Mouse (Mus musculus): ENCODE results near the gene Slf2.
A peak's percentile ranks its signal among the peaks of the same experiment; 100 is the strongest.

Slf2 gene

DNA sequence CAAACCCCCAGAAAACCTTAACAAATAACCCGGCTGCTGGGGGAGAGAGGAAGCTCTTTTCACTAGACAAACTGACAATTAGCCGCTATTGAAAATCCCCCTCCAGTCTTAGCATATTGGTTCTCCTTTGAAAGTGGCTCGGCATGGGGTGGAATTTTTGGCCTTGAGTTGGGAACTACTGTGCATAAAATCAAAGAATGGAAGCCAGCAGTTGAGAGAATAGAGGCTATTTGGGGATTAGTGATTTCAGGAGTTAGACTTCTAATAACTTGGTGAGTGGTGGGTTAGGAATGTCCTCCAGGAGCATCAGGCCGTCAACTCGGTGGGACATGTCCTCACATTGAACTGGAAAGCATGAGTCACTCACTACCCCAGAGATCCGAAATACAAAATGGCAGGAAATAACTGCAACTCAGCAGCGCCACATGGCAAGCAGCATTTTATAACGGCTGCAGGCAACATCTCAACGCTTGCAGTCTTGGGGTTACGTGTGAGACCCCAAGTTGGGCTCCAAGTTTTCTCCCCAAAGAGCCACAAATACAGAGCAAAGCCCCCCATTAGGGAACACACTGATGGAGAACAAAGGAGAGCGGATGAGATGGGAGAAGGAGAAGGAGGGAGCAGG, 22.0 kb upstream of the Slf2 start:
- no peak for DNase-seq

DNA sequence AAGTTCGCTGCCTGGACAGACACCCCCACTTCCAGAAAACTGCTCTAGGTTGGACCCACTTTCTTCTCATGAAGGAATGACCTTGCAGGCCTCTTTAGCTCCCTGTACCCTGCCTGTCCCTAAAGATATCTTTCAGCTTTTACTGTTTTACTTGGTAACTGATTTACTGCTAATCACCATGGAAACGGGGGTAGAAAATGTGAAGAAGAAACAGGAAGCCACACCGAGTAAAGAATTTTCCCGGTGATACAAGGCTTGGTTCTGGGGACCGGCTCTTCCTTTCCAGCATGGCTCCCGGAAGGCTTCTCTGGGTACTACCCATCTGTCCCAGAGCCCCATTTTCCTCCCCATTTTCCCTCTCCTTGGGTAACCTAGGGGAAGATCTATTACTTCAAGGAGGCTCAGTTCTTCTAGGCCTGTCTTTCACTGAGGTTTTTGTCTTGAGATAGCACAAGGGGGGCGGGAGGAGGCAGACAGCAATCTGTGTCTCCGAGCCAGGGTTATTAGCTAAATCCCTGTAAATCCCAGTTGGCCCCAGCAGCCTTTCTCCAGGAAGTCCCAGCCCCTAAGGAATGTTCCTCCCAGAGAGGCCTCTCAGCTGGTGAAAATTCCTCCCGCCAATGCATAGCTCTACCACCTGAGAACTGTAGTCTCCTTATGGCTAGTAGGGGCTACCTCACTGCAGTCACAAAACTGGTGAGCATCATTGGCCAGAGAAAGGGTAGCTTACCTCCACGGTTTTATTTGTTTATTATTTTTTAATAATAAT, 16.3 kb upstream of the Slf2 start:
- no peak for DNase-seq

GRCm38 (mm10) chr19:44918171-44918570, 12.8 kb upstream of the Slf2 start:
- DNase-seq, result no peak

DNA sequence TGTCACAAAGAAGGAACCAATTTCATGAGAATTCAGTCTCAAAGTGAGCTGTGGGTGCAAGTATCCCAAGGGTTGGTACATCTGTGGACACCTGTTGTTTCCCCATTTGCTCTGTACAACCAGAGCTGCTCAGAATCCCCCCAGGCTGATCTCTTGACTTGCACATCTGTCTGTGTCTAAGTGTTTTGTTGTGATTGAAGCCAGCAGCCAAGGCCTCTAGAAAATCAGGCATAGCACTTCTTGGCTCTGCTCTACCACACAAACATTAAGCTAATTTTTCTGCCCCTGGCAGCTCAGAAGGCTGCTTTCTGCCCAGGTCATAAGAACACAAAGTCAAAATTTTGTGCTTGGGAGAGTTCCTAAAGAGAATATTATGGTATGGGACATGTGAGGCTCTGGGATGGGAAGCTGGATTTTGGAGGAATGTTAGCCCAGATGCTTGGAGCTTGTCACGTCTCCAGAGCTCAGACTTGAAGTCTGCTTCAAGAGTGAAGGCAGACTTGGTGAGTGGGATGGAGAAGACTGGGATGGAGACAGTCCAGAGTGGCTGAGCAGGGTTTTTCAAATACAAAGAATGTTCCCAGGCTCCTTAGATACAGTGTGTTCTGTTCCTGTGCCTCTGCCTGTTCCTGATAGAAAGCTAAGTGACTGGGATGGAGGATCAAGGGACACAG, 9.3 kb upstream of the Slf2 start:
- DNase-seq, result no peak

GRCm38 (mm10) chr19:44922521-44922920, 8.4 kb upstream of the Slf2 start:
- no peak for DNase-seq

- no peak for DNase-seq
Observed at GRCm38 (mm10) chr19:44924699-44925098, 6.3 kb upstream of the Slf2 start.

DNA sequence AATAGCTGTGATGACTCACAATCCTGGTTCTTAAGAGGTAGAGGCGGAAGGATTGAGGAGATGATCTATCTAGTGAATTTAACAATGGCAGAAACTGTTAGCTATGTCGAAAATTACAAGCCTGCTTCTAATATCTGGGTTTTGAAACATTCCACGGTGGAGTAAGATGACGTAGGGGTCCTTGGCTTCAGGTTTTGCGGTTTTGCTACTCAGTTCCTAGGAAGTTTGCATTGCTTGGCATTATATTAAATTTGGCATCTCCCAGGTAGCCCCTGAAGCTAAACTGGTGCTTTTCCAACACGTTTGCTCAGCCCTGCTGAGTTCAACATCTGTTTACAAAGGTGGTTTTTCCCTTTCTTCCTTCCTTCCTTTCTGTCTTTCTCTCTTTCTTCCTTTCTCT, 4.2 kb upstream of the Slf2 start:
- no peak for DNase-seq

DNA sequence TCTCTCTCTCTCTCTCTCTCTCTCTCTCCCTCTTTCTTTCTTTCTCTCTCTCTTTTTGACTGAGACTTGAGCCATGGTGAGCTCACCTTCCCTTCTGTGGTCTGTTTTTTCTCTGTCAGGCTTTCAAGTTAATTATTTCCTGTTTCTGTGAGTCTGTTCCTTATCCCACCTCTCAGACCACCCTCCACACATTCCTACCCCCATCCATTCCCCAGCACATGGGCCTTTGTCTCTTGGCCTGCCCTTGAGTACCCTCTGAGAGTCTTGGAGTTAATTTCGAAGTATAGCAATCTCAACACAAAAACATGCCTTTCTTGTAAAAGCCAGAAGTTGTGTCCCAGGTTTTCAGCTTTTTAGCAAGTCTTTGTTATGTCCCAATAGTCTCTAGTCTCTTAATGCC, 3.7 kb upstream of the Slf2 start:
- DNase-seq, result no peak

DNA sequence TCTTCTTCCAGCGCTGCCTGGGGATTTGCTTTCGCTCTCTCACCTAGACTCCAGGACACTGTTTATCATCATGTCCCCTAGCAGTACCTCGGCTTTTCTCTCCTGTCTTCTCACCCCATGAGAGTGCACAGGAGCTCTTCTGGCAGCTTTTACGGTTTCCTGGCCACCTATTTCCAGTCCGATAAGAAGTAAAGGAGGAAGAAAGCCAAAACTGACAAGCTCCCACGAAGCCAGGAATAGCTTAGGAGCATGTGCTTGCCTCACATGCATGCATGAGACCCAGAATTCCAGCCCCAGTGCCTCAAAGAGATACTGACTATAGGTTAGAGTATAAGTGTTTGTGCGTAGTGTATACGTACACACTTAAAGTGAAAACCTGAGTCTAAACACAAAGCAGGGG, 2.8 kb upstream of the Slf2 start:
- DNase-seq, result no peak

DNA sequence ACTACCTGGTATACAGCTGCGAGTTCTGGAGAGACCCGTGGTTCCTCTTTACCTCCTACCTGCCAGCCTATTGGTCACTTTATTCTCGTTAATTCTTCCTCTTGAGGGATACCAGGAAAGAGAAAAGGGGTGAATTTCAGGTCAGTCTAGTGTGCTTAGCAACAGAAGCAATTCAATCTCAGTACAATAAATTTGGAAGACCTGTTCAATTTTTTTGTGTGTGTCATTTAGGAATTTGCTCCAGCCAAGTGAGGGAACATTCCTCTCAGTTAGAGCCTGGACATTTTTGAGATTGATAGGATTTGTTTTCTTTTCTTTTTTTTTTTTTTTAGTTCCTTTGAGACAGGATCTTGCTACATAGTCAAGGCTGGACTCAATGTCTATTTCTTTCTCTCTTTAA, 1.7 kb upstream of the Slf2 start:
- DNase-seq, result no peak

GRCm38 (mm10) chr19:44929663-44930062, 1.3 kb upstream of the Slf2 start:
- no peak for DNase-seq

DNA sequence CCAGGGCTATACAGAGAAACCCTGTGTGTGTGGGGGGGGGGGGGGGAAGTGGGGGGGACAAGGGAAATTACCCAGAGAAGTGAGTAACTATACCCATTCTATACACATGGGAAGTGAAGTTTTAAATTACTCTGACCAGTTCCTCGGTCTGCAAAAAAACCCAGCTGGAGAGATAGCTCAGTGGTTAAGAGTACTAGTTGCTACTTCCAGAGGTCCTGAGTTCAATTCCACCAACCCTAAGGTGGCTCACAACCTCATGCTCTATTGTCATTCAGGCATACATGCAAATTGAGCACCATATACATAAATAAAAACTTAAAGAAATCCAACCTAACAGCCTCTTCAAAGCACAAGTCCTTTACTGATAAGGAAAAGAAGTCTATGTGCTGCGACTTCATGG, 829 bp upstream of the Slf2 start:
- no peak for DNase-seq

DNA sequence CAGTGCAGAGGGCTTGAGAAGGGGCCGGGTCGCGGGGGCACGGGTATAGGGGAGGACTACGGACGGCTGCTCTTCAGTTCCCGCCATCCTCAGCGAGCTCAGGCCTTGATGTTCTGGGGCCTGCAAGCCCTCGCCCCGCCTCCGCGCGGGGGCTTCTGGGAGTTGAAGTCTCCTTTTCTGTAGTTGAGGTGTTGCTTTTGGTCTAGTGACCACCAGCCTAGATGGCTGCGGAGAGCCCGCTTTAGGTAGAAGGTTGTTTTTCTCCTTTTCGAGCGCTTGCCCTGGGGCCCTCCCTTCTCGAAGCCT, 456 bp downstream of the Slf2 start:
- peak; percentile 93 for DNase-seq

DNA sequence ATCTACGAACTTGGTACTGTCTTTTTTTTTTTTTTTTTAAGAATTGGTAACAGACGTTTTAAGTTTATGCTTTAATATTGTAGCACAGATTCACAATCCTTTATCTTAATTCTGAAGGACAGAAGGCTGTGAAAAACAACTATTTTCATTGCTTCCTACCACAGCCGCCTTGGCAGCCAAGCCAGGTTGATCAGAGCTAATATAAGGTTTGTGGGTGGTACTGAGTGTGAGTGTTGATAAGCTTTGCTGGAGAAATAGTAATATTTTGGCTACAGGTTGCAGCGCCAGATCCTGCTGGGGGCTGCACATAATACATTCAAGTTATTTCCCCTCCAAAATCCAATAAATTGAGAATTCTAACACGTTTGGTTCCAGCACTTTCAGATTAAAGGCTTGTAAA, 1.1 kb downstream of the Slf2 start:
- no peak for DNase-seq

DNA sequence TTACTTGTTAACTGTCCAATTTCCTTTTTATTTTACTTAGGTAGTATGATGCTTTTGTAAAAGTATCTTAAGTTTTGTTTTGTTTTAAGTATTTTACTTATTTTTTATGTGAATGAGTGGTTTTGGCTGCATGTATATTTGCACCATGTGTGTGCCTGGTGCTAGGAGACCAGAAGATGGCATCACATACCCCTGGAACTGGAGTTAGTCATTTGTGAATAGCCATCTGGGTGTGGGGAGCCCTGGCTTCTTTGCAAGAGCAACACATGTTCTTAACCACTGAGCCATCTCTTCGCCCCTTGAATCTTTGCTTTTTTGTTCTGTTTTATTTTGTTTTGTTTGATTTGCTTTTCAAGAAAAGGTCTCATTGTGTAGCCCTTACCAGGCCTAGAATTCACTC, 2.2 kb downstream of the Slf2 start:
- DNase-seq, result no peak

- no peak for DNase-seq
Observed at GRCm38 (mm10) chr19:44959633-44960032, 28.7 kb downstream of the Slf2 start.

DNA sequence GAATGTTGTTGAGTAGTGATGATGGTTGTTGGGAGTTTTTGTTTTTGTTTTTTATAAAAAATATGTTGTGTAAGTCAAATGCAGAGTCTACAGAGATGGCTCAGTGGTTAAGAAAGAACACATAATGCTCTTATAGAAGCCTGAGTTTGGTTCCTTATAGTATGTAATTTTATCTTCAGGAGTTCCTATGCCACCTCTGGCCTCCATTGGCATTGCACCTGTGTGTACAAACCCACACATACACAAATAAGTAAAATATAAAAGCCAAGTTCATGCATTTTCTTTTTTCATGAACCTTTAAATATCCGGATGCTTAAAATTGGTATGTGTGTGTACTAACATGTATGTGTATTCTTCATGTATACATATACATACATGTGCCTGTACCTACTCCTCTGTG, 35.0 kb downstream of the Slf2 start:
- DNase-seq, result no peak

DNA sequence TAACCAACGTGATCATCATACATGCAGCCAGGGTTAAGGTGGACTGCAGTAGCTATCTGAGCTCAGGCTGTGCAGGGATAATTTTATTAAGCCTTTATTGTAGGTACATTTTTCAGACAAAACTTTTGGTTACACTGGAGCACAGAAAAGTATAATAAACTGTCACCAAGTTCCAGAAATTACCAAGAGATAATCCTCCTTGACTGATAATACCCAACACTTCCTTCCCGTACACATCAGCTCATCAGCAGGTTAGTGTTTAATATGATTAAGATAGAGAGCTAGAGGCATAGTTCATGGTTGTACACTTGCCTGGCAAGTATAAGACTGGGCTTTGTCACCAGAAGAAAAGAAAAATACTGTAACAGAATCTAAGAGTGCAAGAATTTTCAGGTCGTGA, 37.4 kb downstream of the Slf2 start:
- no peak for DNase-seq

GRCm38 (mm10) chr19:44976636-44977035, 45.7 kb downstream of the Slf2 start:
- no peak for DNase-seq

DNA sequence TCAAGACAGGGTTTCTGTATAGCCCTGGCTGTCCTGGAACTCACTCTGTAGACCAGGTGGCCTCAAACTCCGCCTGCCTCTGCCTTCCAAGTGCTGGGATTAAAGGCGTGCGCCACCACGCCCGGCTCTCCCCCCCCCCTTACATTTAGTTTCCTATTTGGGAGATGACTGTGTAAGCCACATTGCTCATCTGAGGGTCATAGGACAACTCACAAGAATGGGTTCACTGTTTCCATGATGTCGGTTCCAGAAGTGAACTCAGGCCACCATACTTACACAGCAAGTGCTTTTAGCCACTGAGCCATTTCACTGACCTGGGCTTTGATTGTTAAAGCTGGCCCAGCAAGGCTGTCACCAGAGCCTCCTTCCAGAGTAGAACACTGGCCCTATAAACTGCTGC, 46.2 kb downstream of the Slf2 start:
- DNase-seq, result no peak

DNA sequence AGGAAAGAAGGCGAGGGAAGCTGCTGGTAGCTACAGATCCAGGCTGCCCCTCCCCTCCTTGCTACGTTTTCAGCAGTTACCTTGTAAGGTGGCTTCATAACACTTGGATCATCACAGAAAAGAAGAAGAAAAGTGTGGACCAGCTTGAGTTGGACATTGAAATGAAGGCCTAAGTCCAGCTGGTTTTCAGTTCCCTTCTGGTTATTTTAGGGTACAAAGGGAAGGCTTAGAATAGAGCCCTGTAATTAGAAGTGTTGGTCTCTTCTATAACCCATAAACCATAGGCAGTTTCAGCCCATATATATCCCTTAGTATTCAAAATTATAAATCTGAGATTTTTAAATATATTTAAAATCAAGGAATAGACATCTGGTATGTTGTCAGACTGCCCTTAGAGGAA, 49.8 kb downstream of the Slf2 start:
- DNase-seq, result no peak

DNA sequence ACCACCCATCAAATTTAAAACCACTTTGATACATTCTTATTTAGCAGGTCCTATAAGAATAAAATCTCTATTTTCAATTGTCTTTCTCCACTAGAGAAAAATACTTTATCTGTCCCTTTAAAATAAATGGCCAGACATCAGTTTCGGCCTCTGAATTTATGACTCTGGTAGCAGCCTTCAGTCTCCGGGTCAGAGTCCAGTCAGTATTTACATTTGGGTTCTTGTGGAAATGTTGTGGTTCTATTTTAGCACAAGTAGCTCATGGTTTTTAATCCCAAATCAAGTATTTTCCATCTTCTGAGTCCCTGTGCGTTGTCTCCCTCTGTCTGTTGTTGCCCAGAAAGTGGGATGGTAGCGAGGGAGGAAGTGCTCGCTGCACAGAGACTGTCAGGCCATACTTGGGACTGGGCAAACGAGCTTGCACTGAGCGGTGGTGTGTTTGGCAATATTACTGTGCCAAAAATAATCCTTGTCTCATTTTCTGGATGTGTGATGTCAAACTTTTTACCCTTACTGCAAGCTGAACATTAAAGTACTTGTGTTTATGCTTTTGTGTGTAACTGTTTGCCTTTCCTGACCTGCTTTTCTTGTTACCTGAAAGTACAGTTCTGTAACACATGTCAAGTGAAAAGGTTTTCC, 51.6 kb downstream of the Slf2 start:
- no peak for DNase-seq

DNA sequence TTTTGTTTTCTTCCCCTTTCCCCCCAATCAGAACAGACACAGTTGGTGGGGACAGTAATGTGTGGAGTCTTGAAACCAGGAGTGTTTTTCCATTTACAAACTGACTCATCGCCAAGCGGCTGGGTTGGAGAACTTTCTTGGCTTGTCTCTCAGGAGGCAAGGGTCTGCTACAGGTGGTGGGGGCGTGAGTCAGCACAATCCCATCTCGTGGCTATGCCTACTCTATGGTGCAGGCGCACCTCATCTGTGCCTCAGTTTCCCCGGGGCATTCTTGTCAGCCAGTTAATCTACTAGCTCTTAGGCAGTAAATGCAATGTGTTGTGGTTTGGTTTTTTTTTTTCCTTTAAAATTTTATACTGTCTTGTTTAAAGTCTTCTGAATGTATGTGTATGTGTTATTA, 52.4 kb downstream of the Slf2 start:
- DNase-seq, result no peak

- no peak for DNase-seq
Observed at GRCm38 (mm10) chr19:44984420-44984819, 53.5 kb downstream of the Slf2 start.

Measured in lung, postnatal 10 days (tissue).